Mouse (Mus musculus) C2C12 (cell line): ENCODE results near the gene Lgals12.

Experiments used
- CEBPB ChIP-seq: IDR thresholded peaks from one replicate; pipeline ENCODE4 v1.6.1; 2011; ENCODE audit warnings: low read depth, mild to moderate bottlenecking, control low read depth, moderate library complexity
- CTCF ChIP-seq: IDR thresholded peaks from one replicate; pipeline ENCODE4 v1.5.1; 2011; ENCODE audit not compliant: control insufficient read depth, insufficient read depth, insufficient read length
- MAX ChIP-seq: IDR thresholded peaks from one replicate; pipeline ENCODE4 v1.6.1; 2011; ENCODE audit warnings: mild to moderate bottlenecking, control low read depth
- MYOD1 ChIP-seq: IDR thresholded peaks from one replicate; pipeline ENCODE4 v1.6.1; 2011; ENCODE audit warnings: low read depth; ENCODE audit not compliant: control insufficient read depth, insufficient read length
- USF1 ChIP-seq: IDR thresholded peaks from one replicate; pipeline ENCODE4 v1.6.1; 2011; ENCODE audit warnings: low read depth, mild to moderate bottlenecking, control low read depth, moderate library complexity

GRCm38 (mm10) chr19:7552301-7552673, 54.7 kb downstream of the Lgals12 start:
- TF ChIP-seq MYOD1 (no peak), USF1 (no peak), CEBPB (no peak), CTCF (no peak), MAX (no peak)
